Mouse (Mus musculus) E14TG2a.4 (cell line): ENCODE measurements around the gene Med23.

Experiments
- CTCF ChIP-seq: conservative IDR thresholded peaks from 2 replicates; pipeline ENCODE4 v1.5.1; 2014; ENCODE audit warnings: low read length
- NANOG ChIP-seq: IDR thresholded peaks from 2 replicates; pipeline ENCODE4 v1.6.1; 2014; ENCODE audit warnings: borderline replicate concordance, low read length, mixed read lengths

DNA sequence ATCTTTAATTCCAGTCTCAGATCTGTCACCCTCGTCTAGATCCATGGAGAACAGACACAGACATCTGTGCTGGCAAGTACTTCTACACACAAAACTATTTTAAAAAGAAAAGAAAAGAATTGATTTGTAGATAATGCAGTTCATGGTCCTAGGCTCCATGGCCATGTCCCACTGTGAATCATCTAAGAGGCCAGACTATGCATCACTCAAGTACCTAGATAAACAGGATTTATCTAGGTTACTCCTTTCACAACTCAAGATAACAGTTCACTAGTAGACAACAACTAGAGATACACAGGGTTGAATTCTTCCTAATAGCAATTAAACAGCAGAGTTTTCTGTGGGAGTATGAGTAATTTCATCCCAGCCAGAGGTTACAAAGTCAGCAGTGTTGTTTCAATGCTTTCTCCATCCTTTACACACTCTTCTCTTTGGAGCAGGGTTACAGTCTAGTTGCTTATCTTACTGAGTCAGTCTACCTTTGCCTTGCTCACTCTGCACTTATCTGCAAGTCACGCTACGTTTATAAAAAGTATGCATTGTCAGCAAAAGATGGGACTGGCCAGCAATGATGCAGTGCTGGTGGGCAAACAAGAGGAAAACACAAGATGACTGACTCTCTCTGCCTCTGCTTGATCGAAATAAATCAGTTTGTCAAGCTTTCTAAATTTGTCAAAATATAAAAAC is 47.7 kb upstream of the Med23 start:
- TF ChIP-seq CTCF (no peak), NANOG (no peak)
